Mouse (Mus musculus) telencephalon, adult 2 months (tissue): Measurements from ENCODE around the gene Ddx41.
A peak's percentile ranks its signal among the peaks of the same experiment; 100 is the strongest.

Source experiments
- DNase-seq: peaks from one replicate; pipeline ENCODE4 v3.0.0-alpha.2; 2011; ENCODE audit warnings: low read depth, low spot score

The Ddx41 gene

GRCm38 (mm10) chr13:55507877-55508276 lies 28.6 kb downstream of the Ddx41 start:
- no peak for DNase-seq

DNA sequence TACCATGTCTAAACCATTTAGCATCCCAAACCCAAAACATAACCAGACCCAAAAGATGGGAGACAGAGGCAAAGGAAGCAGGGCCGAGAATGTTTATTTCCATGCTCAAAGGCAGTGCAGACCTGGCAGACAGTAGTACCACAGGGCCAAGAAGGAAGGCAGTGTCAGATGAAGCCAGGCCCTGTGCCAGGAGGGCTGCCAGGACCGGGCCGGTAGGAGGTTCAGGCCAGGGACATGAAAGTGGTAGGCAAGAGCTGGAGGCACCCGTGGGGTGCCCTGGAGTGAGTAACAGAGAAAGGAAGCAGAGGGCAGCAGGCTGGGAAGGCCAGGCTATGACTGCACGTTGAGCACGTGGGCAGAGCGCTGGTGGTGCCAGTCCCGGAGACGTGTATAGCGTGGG lies 29.8 kb downstream of the Ddx41 start:
- no peak for DNase-seq

GRCm38 (mm10) chr13:55505810-55506209 lies 30.6 kb downstream of the Ddx41 start:
- DNase-seq: no peak

DNA sequence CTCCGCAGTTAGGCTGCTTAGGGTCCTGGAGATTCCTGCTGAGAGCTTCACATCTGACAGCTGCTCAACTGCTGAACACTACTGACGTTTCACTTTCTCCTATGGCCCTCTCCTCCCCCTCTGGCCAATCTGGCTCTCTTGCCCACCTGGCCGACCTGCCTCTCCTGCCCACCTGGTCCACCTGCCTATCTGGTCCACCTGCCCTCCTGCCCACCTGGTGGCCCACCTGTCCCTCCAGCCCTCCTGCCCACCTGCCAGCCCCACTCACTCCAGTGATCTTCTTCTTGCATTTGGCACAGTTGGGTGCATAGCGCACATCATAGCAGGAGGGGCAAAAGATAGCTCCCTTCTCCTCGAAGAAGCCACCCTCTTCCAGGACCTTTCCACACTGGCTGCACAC lies 32.1 kb downstream of the Ddx41 start:
- no peak for DNase-seq

GRCm38 (mm10) chr13:55502405-55502804 lies 34.1 kb downstream of the Ddx41 start:
- no peak for DNase-seq

DNA sequence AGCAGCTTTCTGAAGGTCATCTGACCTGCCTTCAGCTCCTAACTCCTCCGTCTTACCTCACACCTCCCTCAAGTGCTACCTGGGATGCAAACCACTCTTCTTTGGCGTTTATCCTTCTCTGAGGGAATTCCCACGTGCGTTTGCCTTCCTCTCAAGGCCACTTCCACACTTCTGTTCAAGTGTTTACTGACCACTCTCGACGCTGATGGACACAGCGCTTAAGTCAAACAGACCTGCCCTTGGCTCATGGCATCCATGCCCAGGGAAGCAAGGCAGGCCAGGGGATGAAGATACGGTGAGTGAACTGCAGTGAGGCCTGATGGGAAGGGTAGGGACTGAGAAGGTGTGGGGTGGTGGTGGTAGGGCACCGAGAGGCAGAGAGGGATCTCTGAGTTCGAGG lies 35.9 kb downstream of the Ddx41 start:
- no peak for DNase-seq

- no peak for DNase-seq
Measured at GRCm38 (mm10) chr13:55498906-55499305, 37.6 kb downstream of the Ddx41 start.

- no peak for DNase-seq
Measured at GRCm38 (mm10) chr13:55496661-55497060, 39.8 kb downstream of the Ddx41 start.

DNA sequence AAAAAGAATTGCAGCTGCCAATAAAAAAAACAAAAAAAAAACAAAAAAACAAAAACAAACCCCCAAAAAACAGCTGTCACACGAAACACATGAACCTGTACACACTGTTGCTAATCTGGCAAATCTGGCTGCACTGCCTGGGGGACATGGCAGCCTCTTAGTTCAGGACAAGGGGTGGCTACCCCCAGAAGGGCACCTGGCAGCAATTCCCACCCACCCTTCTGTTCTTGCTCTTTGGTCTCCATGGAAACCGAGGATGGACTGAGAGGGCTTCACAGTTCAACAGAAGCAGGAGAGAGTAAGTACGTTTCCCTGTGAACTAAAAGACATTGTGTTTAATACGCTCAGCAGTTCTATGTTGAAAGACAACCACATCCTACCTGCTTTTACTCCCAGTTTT lies 40.8 kb downstream of the Ddx41 start:
- no peak for DNase-seq

- no peak for DNase-seq
Measured at GRCm38 (mm10) chr13:55494883-55495621, 41.4 kb downstream of the Ddx41 start.

DNA sequence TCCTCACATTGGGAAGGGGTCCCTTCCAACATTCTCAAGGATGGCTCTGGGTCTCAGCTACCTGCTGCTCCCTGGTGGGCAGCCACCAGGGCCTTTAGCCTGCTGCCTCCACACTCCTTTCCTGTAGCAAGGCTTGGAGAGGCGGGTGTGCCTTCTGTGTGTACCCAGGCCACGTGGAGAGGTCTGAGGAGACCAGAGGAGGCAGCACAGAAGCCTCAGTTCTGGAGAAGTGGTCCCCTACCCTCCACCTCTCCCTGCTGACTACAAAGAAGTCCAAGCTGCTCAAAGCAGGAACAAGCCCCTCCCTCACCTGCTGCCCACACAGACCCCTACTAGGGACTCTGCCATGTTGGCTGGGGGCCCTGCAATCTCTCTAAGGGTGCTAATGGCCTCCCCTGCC lies 42.2 kb downstream of the Ddx41 start:
- no peak for DNase-seq

- DNase-seq: no peak
Measured at GRCm38 (mm10) chr13:55487578-55488498, 48.6 kb downstream of the Ddx41 start, which contains the start of gene Dbn1. Gene Dbn1, minus strand, starts transcription at chr13:55488111.

- DNase-seq: no peak
Measured at GRCm38 (mm10) chr13:55486916-55487577, 49.4 kb downstream of the Ddx41 start.

DNA sequence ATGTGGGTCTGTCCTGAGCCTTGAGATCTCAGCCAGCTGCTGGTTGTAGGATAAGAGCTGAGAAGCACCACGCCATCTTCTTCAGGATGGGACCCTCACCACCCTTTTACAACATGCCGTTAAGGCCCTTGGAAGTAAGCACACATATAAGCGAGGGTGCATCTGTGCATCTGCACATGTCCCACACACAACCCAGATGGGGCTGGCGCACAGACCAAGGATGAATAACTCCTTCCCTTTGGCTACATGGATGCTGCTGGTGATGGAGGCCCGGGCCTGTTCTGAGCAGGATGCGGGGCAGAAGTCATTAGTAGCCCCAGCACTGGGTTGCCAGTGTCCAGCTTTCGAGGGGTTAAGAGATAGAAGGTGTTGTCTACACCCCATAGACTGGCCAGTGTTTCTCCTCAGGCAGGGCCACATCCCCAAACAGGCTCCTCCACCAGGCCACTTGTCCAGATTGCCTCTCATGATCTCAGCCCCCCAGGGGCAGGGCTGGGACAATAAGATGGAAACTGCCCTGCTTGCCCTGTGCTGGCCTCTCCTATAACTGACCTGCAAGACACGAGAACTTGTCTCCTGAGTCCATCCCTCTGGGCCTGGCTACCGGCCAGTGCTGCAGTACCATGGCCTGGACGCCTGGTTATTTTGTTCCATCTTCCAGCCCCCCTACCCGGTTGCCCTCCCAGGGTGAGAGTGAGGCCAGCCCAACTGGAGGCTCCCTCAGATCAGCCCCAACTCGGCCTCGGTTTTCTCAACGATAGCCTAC lies 50.2 kb downstream of the Ddx41 start:
- no peak for DNase-seq

- DNase-seq: no peak
Measured at GRCm38 (mm10) chr13:55484520-55485088, 51.9 kb downstream of the Ddx41 start.

GRCm38 (mm10) chr13:55483593-55483992 lies 52.9 kb downstream of the Ddx41 start:
- DNase-seq: peak; percentile 94

DNA sequence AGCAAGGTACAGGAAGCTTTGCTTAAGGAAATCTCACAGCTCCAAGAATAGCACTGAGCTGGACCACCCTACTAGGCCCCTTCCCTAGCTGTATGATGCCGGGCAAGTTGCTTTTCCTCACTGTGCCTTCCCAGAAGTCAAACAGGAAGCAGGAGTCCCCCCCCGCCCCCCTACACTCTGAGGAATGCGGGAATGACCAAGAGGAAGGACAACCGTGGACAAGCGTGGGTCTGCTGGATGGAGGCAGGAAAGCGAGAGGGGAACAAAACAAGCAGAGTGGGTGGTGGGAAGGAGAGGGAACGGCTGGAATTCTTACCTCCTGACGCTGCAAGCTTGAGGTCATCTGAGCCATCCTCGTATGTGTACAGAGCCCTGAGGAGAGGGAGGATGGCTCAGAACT lies 53.4 kb downstream of the Ddx41 start:
- no peak for DNase-seq

- DNase-seq: no peak
Measured at GRCm38 (mm10) chr13:55482542-55482941, 53.9 kb downstream of the Ddx41 start.
